Mouse (Mus musculus) MEL (cell line): Measurements from ENCODE around the gene Rab22a. TPM values are rescaled to one million over a fixed set of nuclear protein-coding genes. Genes with fewer than 3 reads are reported as not detected.

Experiments used
- DNase-seq: peaks from one replicate; pipeline ENCODE4 v3.0.0; 2011; ENCODE audit warnings: low read depth, low spot score
- H3K27ac ChIP-seq: 2 replicates; pipeline ENCODE4 v1.5.1; 2012; ENCODE audit warnings: low read depth, mild to moderate bottlenecking, control low read depth, low read length, moderate library complexity; ENCODE audit not compliant: control insufficient read depth
- H3K27me3 ChIP-seq, 2 experiments: fragments of 150-350 bp in 1 of 2; sonication (generic) in 1 of 2; 2 replicates each; pipeline ENCODE4 v1.6.1; 2012; ENCODE audit warnings: low read length in 2 of 2, mild to moderate bottlenecking in 2 of 2, improper control_type of control experiment in 1 of 2, moderate library complexity in 1 of 2; ENCODE audit not compliant: insufficient read depth in 2 of 2, control insufficient read depth in 1 of 2
- H3K36me3 ChIP-seq, 2 experiments: 2 replicates each; pipeline ENCODE4 v1.6.1; 2012 to 2014; ENCODE audit warnings: low read length in 2 of 2, improper control_type of control experiment in 1 of 2, inconsistent platforms in 1 of 2, mild to moderate bottlenecking in 1 of 2; ENCODE audit not compliant: insufficient read depth in 2 of 2, control insufficient read depth in 1 of 2
- H3K4me1 ChIP-seq, 2 experiments: fragments of 150-350 bp in 1 of 2; sonication (generic) in 1 of 2; 2 replicates each; pipeline ENCODE4 v1.6.1; 2012; ENCODE audit warnings: low read length in 2 of 2, improper control_type of control experiment in 1 of 2, mild to moderate bottlenecking in 1 of 2; ENCODE audit not compliant: insufficient read depth in 2 of 2, control insufficient read depth in 1 of 2
- H3K4me3 ChIP-seq, 2 experiments: fragments of 150-350 bp in 1 of 2; sonication (generic) in 1 of 2; 2 replicates each; pipeline ENCODE4 v1.5.1; 2012; ENCODE audit warnings: low read depth in 2 of 2, low read length in 2 of 2, mild to moderate bottlenecking in 2 of 2, moderate library complexity in 2 of 2, control low read depth in 1 of 2, improper control_type of control experiment in 1 of 2; ENCODE audit not compliant: control insufficient read depth in 1 of 2, insufficient read depth in 1 of 2
- H3K79me2 ChIP-seq: 2 replicates; pipeline ENCODE4 v1.6.1; 2012; ENCODE audit warnings: mild to moderate bottlenecking, low read length, moderate library complexity; ENCODE audit not compliant: control insufficient read depth, poor library complexity, insufficient read depth
- H3K9ac ChIP-seq: 2 replicates; pipeline ENCODE4 v1.6.1; 2012; ENCODE audit warnings: low read depth, mild to moderate bottlenecking, control low read depth, low read length, moderate library complexity; ENCODE audit not compliant: control insufficient read depth, poor library complexity, severe bottlenecking
- H3K9me3 ChIP-seq: fragments of 150-350 bp; sonication (generic); replicated peaks from 2 replicates; pipeline ENCODE4 v1.6.1; 2012; ENCODE audit warnings: mild to moderate bottlenecking, low read length, improper control_type of control experiment, moderate library complexity; ENCODE audit not compliant: insufficient read depth
- BHLHE40 ChIP-seq: IDR thresholded peaks from 2 replicates; pipeline ENCODE4 v1.6.1; 2012; ENCODE audit warnings: low read depth, mild to moderate bottlenecking, inconsistent platforms, low read length, improper control_type of control experiment, borderline replicate concordance
- CHD2 ChIP-seq: IDR thresholded peaks from 2 replicates; pipeline ENCODE4 v1.6.1; 2011; ENCODE audit warnings: low read length, improper control_type of control experiment
- CTCF ChIP-seq, 3 experiments: IDR thresholded peaks in 2 of 3; conservative IDR thresholded peaks in 1 of 3; 2 replicates each; pipeline ENCODE4 v1.5.1; 2011 to 2012; ENCODE audit warnings: low read length in 3 of 3, low read depth in 2 of 3, mild to moderate bottlenecking in 2 of 3, improper control_type of control experiment in 1 of 3, inconsistent platforms in 1 of 3, mixed read lengths in 1 of 3, moderate library complexity in 1 of 3; ENCODE audit not compliant: control insufficient read depth in 1 of 3, insufficient read depth in 1 of 3, poor library complexity in 1 of 3, severe bottlenecking in 1 of 3
- E2F4 ChIP-seq: IDR thresholded peaks from 2 replicates; pipeline ENCODE4 v1.6.1; 2011; ENCODE audit warnings: low read depth, low read length, improper control_type of control experiment, borderline replicate concordance
- ETS1 ChIP-seq: IDR thresholded peaks from 2 replicates; pipeline ENCODE4 v1.6.1; 2012; ENCODE audit warnings: low read depth, mild to moderate bottlenecking, inconsistent platforms, low read length, improper control_type of control experiment, moderate library complexity
- GABPA ChIP-seq: IDR thresholded peaks from 2 replicates; pipeline ENCODE4 v1.6.1; 2012; ENCODE audit warnings: low read depth, mild to moderate bottlenecking, inconsistent platforms, low read length, improper control_type of control experiment, moderate library complexity
- GATA1 ChIP-seq: IDR thresholded peaks from 2 replicates; pipeline ENCODE4 v1.6.1; 2011; ENCODE audit warnings: low read depth, low read length, improper control_type of control experiment
- JUND ChIP-seq: IDR thresholded peaks from 2 replicates; pipeline ENCODE4 v1.6.1; 2011; ENCODE audit warnings: low read depth, mild to moderate bottlenecking, improper control_type of control experiment, low read length
- MAFK ChIP-seq: IDR thresholded peaks from 2 replicates; pipeline ENCODE4 v1.6.1; 2011; ENCODE audit warnings: low read depth, mild to moderate bottlenecking, low read length, improper control_type of control experiment, borderline replicate concordance
- MYB ChIP-seq: IDR thresholded peaks from 2 replicates; pipeline ENCODE4 v1.6.1; 2011; ENCODE audit warnings: mild to moderate bottlenecking, low read depth, low read length, improper control_type of control experiment
- MYC ChIP-seq: IDR thresholded peaks from 2 replicates; pipeline ENCODE4 v1.6.1; 2011; ENCODE audit warnings: low read depth, mild to moderate bottlenecking, low read length, improper control_type of control experiment, moderate library complexity
- POLR2A ChIP-seq, 2 experiments: IDR thresholded peaks; 2 replicates each; pipeline ENCODE4 v1.6.1; 2011 to 2012; ENCODE audit warnings: low read length in 2 of 2, mild to moderate bottlenecking in 2 of 2, control low read depth in 1 of 2, improper control_type of control experiment in 1 of 2, low read depth in 1 of 2, moderate library complexity in 1 of 2; ENCODE audit not compliant: control insufficient read depth in 1 of 2, insufficient read depth in 1 of 2, poor library complexity in 1 of 2
- POLR2AphosphoS2 ChIP-seq: IDR thresholded peaks from 2 replicates; pipeline ENCODE4 v1.6.1; 2011; ENCODE audit warnings: low read length, improper control_type of control experiment
- POLR2AphosphoS5 ChIP-seq: IDR thresholded peaks from 2 replicates; pipeline ENCODE4 v1.6.1; 2012; ENCODE audit warnings: low read depth, borderline replicate concordance, mild to moderate bottlenecking, inconsistent platforms, low read length, moderate library complexity, mixed read lengths
- SIN3A ChIP-seq: IDR thresholded peaks from 2 replicates; pipeline ENCODE4 v1.6.1; 2012; ENCODE audit warnings: low read length, improper control_type of control experiment, inconsistent platforms
- SMC3 ChIP-seq: IDR thresholded peaks from 2 replicates; pipeline ENCODE4 v1.6.1; 2011; ENCODE audit warnings: low read depth, low read length, improper control_type of control experiment
- TAL1 ChIP-seq: IDR thresholded peaks from 2 replicates; pipeline ENCODE4 v1.6.1; 2012; ENCODE audit warnings: mild to moderate bottlenecking, inconsistent platforms, low read length, moderate library complexity, mixed read lengths
- TCF12 ChIP-seq: IDR thresholded peaks from 2 replicates; pipeline ENCODE4 v1.6.1; 2014; ENCODE audit warnings: low read depth, mild to moderate bottlenecking, inconsistent platforms, low read length, improper control_type of control experiment, moderate library complexity
- USF1 ChIP-seq: IDR thresholded peaks from 2 replicates; pipeline ENCODE4 v1.6.1; 2014; ENCODE audit warnings: low read depth, mild to moderate bottlenecking, inconsistent platforms, low read length, improper control_type of control experiment, moderate library complexity
- USF2 ChIP-seq, 2 experiments: IDR thresholded peaks; 2 replicates each; pipeline ENCODE4 v1.6.1; 2011 to 2012; ENCODE audit warnings: improper control_type of control experiment in 2 of 2, low read length in 2 of 2, borderline replicate concordance in 1 of 2, inconsistent platforms in 1 of 2, low read depth in 1 of 2, mild to moderate bottlenecking in 1 of 2; ENCODE audit not compliant: insufficient read depth in 1 of 2
- ZC3H11A ChIP-seq: IDR thresholded peaks from 2 replicates; pipeline ENCODE4 v1.6.1; 2012; ENCODE audit warnings: low read depth, mild to moderate bottlenecking, inconsistent platforms, low read length, improper control_type of control experiment
- ZMIZ1 ChIP-seq: IDR thresholded peaks from 2 replicates; pipeline ENCODE4 v1.6.1; 2012; ENCODE audit warnings: low read depth, mild to moderate bottlenecking, inconsistent platforms, low read length, improper control_type of control experiment, moderate library complexity
- ZNF384 ChIP-seq: IDR thresholded peaks from 2 replicates; pipeline ENCODE4 v1.6.1; 2012; ENCODE audit warnings: low read depth, mild to moderate bottlenecking, inconsistent platforms, low read length, improper control_type of control experiment
- polyA plus RNA-seq, 2 experiments: library from polyadenylated mRNA; stranded (reverse) in 1 of 2; unstranded in 1 of 2; fragments of >175 nt in 1 of 2; fragments of >200 nt in 1 of 2; gene quantifications; 2 replicates each; pipeline versions ENCODE4 v1.2.1 to v1.2.4; 2012; ENCODE audit warnings: low replicate concordance in 2 of 2, low read depth in 1 of 2; ENCODE audit not compliant: insufficient read length in 2 of 2, insufficient read depth in 1 of 2, missing spikeins in 1 of 2
- total RNA-seq: library from RNA; depleted of rRNA; stranded (reverse); fragments of 300-350 nt; gene quantifications from 2 replicates; pipeline ENCODE4 v1.2.3, GENCODE M21; 2012

Gene Rab22a
- total and polyA plus RNA-seq, 3 experiments: 8.9 to 15.8 TPM; not detected in 1

GRCm38 (mm10) chr2:173722251-173722857, 62.8 kb downstream of the Rab22a start:
- TF ChIP-seq CTCF (IDR thresholded peaks at IDR 0.05 in 2 of 3, conservative IDR thresholded peaks at IDR 0.05 in 1 of 3; ENCODE audit: control insufficient read depth in 1 of 3, insufficient read depth in 1 of 3, low read depth in 2 of 3, low read length in 3 of 3, poor library complexity in 1 of 3, severe bottlenecking in 1 of 3) (no peak), E2F4 (no peak), GATA1 (no peak), CHD2 (no peak), MYC (no peak), ZC3H11A (no peak), TCF12 (no peak), ZMIZ1 (no peak), TAL1 (no peak), USF1 (no peak), BHLHE40 (no peak), SIN3A (no peak), POLR2A (IDR thresholded peaks at IDR 0.05; ENCODE audit: control insufficient read depth in 1 of 2, insufficient read depth in 1 of 2, low read depth in 1 of 2, low read length in 2 of 2, poor library complexity in 1 of 2) (no peak), POLR2AphosphoS5 (no peak), MAFK (no peak), MYB (no peak), GABPA (no peak), JUND (no peak), SMC3 (no peak), POLR2AphosphoS2 (no peak)

GRCm38 (mm10) chr2:173724382-173724781, 64.8 kb downstream of the Rab22a start:
- no peaks in the 10 kb centered on the region for H3K79me2 ChIP-seq
- DNase-seq: no peak
- H3K4me3 ChIP-seq: no peak overlapping the region
- no peaks in the 10 kb centered on the region for H3K27me3 ChIP-seq
- H3K9me3 ChIP-seq: no peaks in the 10 kb centered on the region
- H3K9ac ChIP-seq: no peak overlapping the region
- H3K4me1 ChIP-seq: no peaks in the 10 kb centered on the region
- no peaks in the 10 kb centered on the region for H3K36me3 ChIP-seq
- TF ChIP-seq ZC3H11A (no peak), ZNF384 (no peak), TAL1 (no peak), ETS1 (no peak), MAFK (no peak), USF2 (IDR thresholded peaks at IDR 0.05; ENCODE audit: borderline replicate concordance in 1 of 2, insufficient read depth in 1 of 2, low read depth in 1 of 2, low read length in 2 of 2) (no peak), JUND (no peak)
- TF ChIP-seq, all 39 proteins: peak for 0
- H3K27ac ChIP-seq: no peak overlapping the region

More at GRCm38 (mm10) chr2:173722251-173722857, 62.8 kb downstream of the Rab22a start:
- H3K9me3 ChIP-seq: no peaks in the 10 kb centered on the region
- no peak overlapping the region for H3K4me3 ChIP-seq
- H3K27me3 ChIP-seq: no peaks in the 10 kb centered on the region
- no peak overlapping the region for H3K27ac ChIP-seq
- no peaks in the 10 kb centered on the region for H3K79me2 ChIP-seq
- DNase-seq: no peak
- no peaks in the 10 kb centered on the region for H3K4me1 ChIP-seq
- no peaks in the 10 kb centered on the region for H3K36me3 ChIP-seq
- no peak overlapping the region for H3K9ac ChIP-seq
